Mouse (Mus musculus): Measurements from ENCODE around the gene Lhfpl5.

Gene Lhfpl5

GRCm38 (mm10) chr17:28626937-28627336 lies 51.5 kb downstream of the Lhfpl5 start:
- DNase-seq (ENCODE audit: low read depth, low spot score), result no peak

GRCm38 (mm10) chr17:28628248-28629124 lies 53.0 kb downstream of the Lhfpl5 start:
- DNase-seq (ENCODE audit: low read depth, low spot score), result no peak

DNA sequence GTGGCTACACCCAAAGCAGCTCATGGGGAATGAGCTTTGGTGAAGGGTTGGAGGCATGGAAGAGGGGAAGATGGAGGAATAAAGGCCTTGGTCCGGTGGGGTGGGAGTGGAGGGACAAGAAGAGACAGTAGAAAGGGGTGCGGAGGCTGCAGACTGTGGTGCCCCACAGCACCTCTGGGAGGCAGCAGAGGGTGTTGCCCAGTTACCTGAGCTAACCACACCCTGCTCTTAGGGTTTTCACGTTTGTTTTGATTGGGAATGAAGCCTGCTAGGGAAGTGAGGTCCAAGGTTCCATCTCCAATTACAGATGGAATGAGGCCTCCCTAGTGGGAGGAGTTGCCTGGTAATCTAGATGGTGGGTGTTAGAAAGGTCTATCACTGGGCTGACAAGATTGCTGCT lies 53.7 kb downstream of the Lhfpl5 start:
- DNase-seq (ENCODE audit: low read depth, low spot score), result no peak

All from brain, embryonic 18.5 days (tissue).